18 mouse cellular contexts compared by ENCODE assay signal in genomic region chr13:111655856-111656255, GRCm38 (mm10). TPM values are rescaled to one million over a fixed set of nuclear protein-coding genes. Genes with fewer than 3 reads are reported as not detected.
DNase-seq lines count a peak whose midpoint lies in the region; ATAC-seq lines count a peak whose summit lies in the region.
"Had no signal": no experiment of that assay in that cellular context is flagged by ENCODE, and none has a peak within 500 bp of the region (broad histone marks: within the 10 kb centered on the region; RNA-seq: fewer than 3 reads in every experiment).

No protein-coding gene starts in this region.

- WGBS in liver, embryonic 11.5 days, result 33% methylated on average over 2 of the region's 2 CpGs
- WGBS in heart, embryonic 11.5 days (ENCODE audit: insufficient replicate concordance), result 65% methylated on average over 2 of the region's 2 CpGs
- WGBS in hindbrain, embryonic 16.5 days, result 83% methylated on average over 2 of the region's 2 CpGs

- H3K9ac ChIP-seq in liver, embryonic 11.5 days (ENCODE audit: low read depth, low read length), result no peak overlapping the region; the same call in 1 of the 2 replicates
- H3K9ac ChIP-seq in heart, embryonic 11.5 days (ENCODE audit: low read depth, low read length), result no peak overlapping the region
- no peak overlapping the region for H3K9ac ChIP-seq in hindbrain, embryonic 16.5 days (ENCODE audit: low read depth, low read length)
- H3K9ac ChIP-seq: embryonic facial prominence, embryonic 13.5 days; limb, embryonic 13.5 days; stomach, embryonic 15.5 days had no signal

- H3K27me3 ChIP-seq in liver, embryonic 11.5 days (replicated peaks; ENCODE audit: control insufficient read depth, insufficient read depth, low read length), result no peaks in the 10 kb centered on the region
- no peaks in the 10 kb centered on the region for H3K27me3 ChIP-seq in heart, embryonic 11.5 days (ENCODE audit: control insufficient read depth, insufficient read depth, low read length)
- no peaks in the 10 kb centered on the region for H3K27me3 ChIP-seq in hindbrain, embryonic 16.5 days (replicated peaks; ENCODE audit: control insufficient read depth, insufficient read depth, low read length)
- H3K27me3 ChIP-seq: embryonic facial prominence, embryonic 13.5 days; limb, embryonic 13.5 days; stomach, embryonic 15.5 days had no signal

- peaks cover 20% of the 10 kb centered on the region for H3K4me1 ChIP-seq in liver, embryonic 11.5 days (replicated peaks; ENCODE audit: control insufficient read depth, insufficient read depth, low read length)
- no peaks in the 10 kb centered on the region for H3K4me1 ChIP-seq in heart, embryonic 11.5 days (ENCODE audit: control insufficient read depth, insufficient read depth, low read length)
- H3K4me1 ChIP-seq in hindbrain, embryonic 16.5 days (ENCODE audit: control insufficient read depth, insufficient read depth, low read depth, low read length), result no peaks in the 10 kb centered on the region
- H3K4me1 ChIP-seq: stomach, embryonic 15.5 days had no signal

- H3K36me3 ChIP-seq in liver, embryonic 11.5 days (ENCODE audit: control insufficient read depth, insufficient read depth, low read length), result no peaks in the 10 kb centered on the region
- H3K36me3 ChIP-seq in heart, embryonic 11.5 days (ENCODE audit: control insufficient read depth, insufficient read depth, low read length), result no peaks in the 10 kb centered on the region
- H3K36me3 ChIP-seq in hindbrain, embryonic 16.5 days (ENCODE audit: control insufficient read depth, insufficient read depth, low read length), result no peaks in the 10 kb centered on the region
- H3K36me3 ChIP-seq: embryonic facial prominence, embryonic 13.5 days; limb, embryonic 13.5 days; stomach, embryonic 15.5 days had no signal

- no peak for DNase-seq in liver, embryonic 11.5 days (ENCODE audit: low spot score)
- no peak for DNase-seq in liver
- DNase-seq in thymus, postnatal 4 days, result peak; percentile 26
- DNase-seq in heart, postnatal 36 days, result no peak
- DNase-seq: adrenal gland, adult 2 months; cerebellum, postnatal 14 days; heart, adult 18-20 months; heart, postnatal 14 days; kidney, postnatal 14 days had no signal

- intact Hi-C loops in heart, postnatal 36 days (cut with DNase I), result no loop called here

- ATAC-seq in liver, embryonic 11.5 days (replicated peaks; ENCODE audit: low FRiP score), result no peak
- ATAC-seq in granulocyte monocyte progenitor cell, adult 5-6 weeks (replicated peaks; ENCODE audit: poor library complexity, severe bottlenecking), result peak; percentile 42
- peak; percentile 40 for ATAC-seq in megakaryocyte progenitor cell, adult 5-6 weeks (replicated peaks; ENCODE audit: poor library complexity)
- no peak for ATAC-seq in heart, embryonic 11.5 days (replicated peaks; ENCODE audit: insufficient number of reproducible peaks, low FRiP score, low TSS enrichment)
- no peak for ATAC-seq in hindbrain, embryonic 16.5 days
- ATAC-seq: forebrain, embryonic 16.5 days; midbrain, embryonic 16.5 days had no signal

- H3K4me3 ChIP-seq in liver, embryonic 11.5 days (ENCODE audit: low read depth, low read length), result no peak overlapping the region
- no peak overlapping the region for H3K4me3 ChIP-seq in heart, embryonic 11.5 days (ENCODE audit: low read depth, low read length)
- no peak overlapping the region for H3K4me3 ChIP-seq in hindbrain, embryonic 16.5 days (ENCODE audit: low read length)
- H3K4me3 ChIP-seq: embryonic facial prominence, embryonic 13.5 days; limb, embryonic 13.5 days; stomach, embryonic 15.5 days had no signal

- H3K9me3 ChIP-seq in liver, embryonic 11.5 days (ENCODE audit: control insufficient read depth, low read length), result no peaks in the 10 kb centered on the region
- no peaks in the 10 kb centered on the region for H3K9me3 ChIP-seq in heart, embryonic 11.5 days (replicated peaks; ENCODE audit: control insufficient read depth, low read length)
- H3K9me3 ChIP-seq in hindbrain, embryonic 16.5 days (ENCODE audit: control insufficient read depth, low read length), result no peaks in the 10 kb centered on the region
- H3K9me3 ChIP-seq: embryonic facial prominence, embryonic 13.5 days; limb, embryonic 13.5 days; stomach, embryonic 15.5 days had no signal

- H3K4me2 ChIP-seq in liver, embryonic 11.5 days, result peak overlapping the region; percentile 65
- no peak overlapping the region for H3K4me2 ChIP-seq in heart, embryonic 11.5 days
- H3K4me2 ChIP-seq in hindbrain, embryonic 16.5 days (ENCODE audit: low read length), result no peak overlapping the region
- H3K4me2 ChIP-seq: embryonic facial prominence, embryonic 13.5 days; limb, embryonic 13.5 days; stomach, embryonic 15.5 days had no signal

- H3K27ac ChIP-seq in liver, embryonic 11.5 days (ENCODE audit: low read depth, low read length), result peak overlapping the region; percentile 57
- H3K27ac ChIP-seq in heart, embryonic 11.5 days (ENCODE audit: low read depth, low read length), result no peak overlapping the region
- H3K27ac ChIP-seq in hindbrain, embryonic 16.5 days (ENCODE audit: low read depth, low read length), result no peak overlapping the region
- H3K27ac ChIP-seq: embryonic facial prominence, embryonic 13.5 days; limb, embryonic 13.5 days; stomach, embryonic 15.5 days had no signal

RNA-seq across cellular contexts. Expression of gene Mier3, which starts 24.9 kb away (rescaled TPM):
- polyA plus RNA-seq in liver, embryonic 11.5 days (2014; fragmentation: Nextera tagmentation; extraction: Ambion mirVana), result 20.6 and 20.9 TPM in 2 replicates
- total RNA-seq in granulocyte monocyte progenitor cell, adult 5-6 weeks (2014; fragmentation: Nextera tagmentation), result 30.9 and 33.6 TPM in 2 replicates
- total RNA-seq in granulocyte monocyte progenitor cell, adult 5-6 weeks (2017), result 41.0 and 51.9 TPM in 2 replicates
- total RNA-seq in megakaryocyte progenitor cell, adult 5-6 weeks (2015), result 32.0 and 33.3 TPM in 2 replicates
- total RNA-seq in megakaryocyte progenitor cell, adult 5-6 weeks (2017), result 35.9 and 53.4 TPM in 2 replicates
- 16.3 and 16.8 TPM in 2 replicates for polyA plus RNA-seq in heart, embryonic 11.5 days (2014; fragmentation: Nextera tagmentation; extraction: Ambion mirVana)
- 14.3 and 16.9 TPM in 2 replicates for polyA plus RNA-seq in hindbrain, embryonic 16.5 days (2015; fragmentation: Nextera tagmentation; extraction: Ambion mirVana)
- 10 to 100 TPM; 15.1 to 17.6 TPM for total RNA-seq in heart, postnatal 36 days (2021)

Comparison
In these comparisons a context has a peak if more than half of its experiments do, and no peak if none do; other contexts are left out.
1. ATAC-seq: peak in granulocyte monocyte progenitor cell, adult 5-6 weeks (single experiment) and megakaryocyte progenitor cell, adult 5-6 weeks (single experiment); none in liver, embryonic 11.5 days (single experiment), heart, embryonic 11.5 days (single experiment) and hindbrain, embryonic 16.5 days (single experiment).